Mouse (Mus musculus) limb, embryonic 14.5 days (tissue): ENCODE measurements around the gene Hoxd8. TPM values are rescaled to one million over a fixed set of nuclear protein-coding genes. Genes with fewer than 3 reads are reported as not detected.

Source experiments
- ATAC-seq: fragments of 200-750 bp; cut with Nextera tagmentation; 2 replicates; pipeline ENCODE4 v1.8.0; 2017; ENCODE audit warnings: low read depth, moderate number of reproducible peaks, moderate TSS enrichment; ENCODE audit not compliant: low FRiP score
- DNase-seq: peaks from one replicate; pipeline ENCODE4 v3.0.0-alpha.2; 2015; ENCODE audit warnings: low spot score
- H3K27ac ChIP-seq: fragments of 300-500 bp; sonication (generic); replicated peaks from 2 replicates; pipeline ENCODE4 v1.5.1; 2014; ENCODE audit warnings: low read depth, mild to moderate bottlenecking, low read length, moderate library complexity, mixed read lengths
- H3K27me3 ChIP-seq: fragments of 300-500 bp; sonication (generic); 2 replicates; pipeline ENCODE4 v1.6.1; 2014; ENCODE audit warnings: low read length, mixed read lengths; ENCODE audit not compliant: control insufficient read depth, insufficient read depth
- H3K36me3 ChIP-seq: fragments of 300-500 bp; sonication (generic); 2 replicates; pipeline ENCODE4 v1.6.1; 2014; ENCODE audit warnings: mild to moderate bottlenecking, low read length, moderate library complexity, mixed read lengths; ENCODE audit not compliant: control insufficient read depth, insufficient read depth
- H3K4me1 ChIP-seq: fragments of 300-500 bp; sonication (generic); 2 replicates; pipeline ENCODE4 v1.6.1; 2014; ENCODE audit warnings: antibody characterized with exemption, low read length, mixed read lengths; ENCODE audit not compliant: control insufficient read depth, insufficient read depth
- H3K4me2 ChIP-seq: fragments of 300-500 bp; sonication (generic); replicated peaks from 2 replicates; pipeline ENCODE4 v1.6.1; 2014; ENCODE audit warnings: low read depth, mild to moderate bottlenecking, low read length, moderate library complexity; ENCODE audit not compliant: severe bottlenecking
- H3K4me3 ChIP-seq: fragments of 300-500 bp; sonication (generic); replicated peaks from 2 replicates; pipeline ENCODE4 v1.5.1; 2014; ENCODE audit warnings: low read length
- H3K9ac ChIP-seq: fragments of 300-500 bp; sonication (generic); 2 replicates; pipeline ENCODE4 v1.6.1; 2014; ENCODE audit warnings: mild to moderate bottlenecking, low read depth, low read length, moderate library complexity; ENCODE audit not compliant: severe bottlenecking
- H3K9me3 ChIP-seq: fragments of 300-500 bp; sonication (generic); 2 replicates; pipeline ENCODE4 v1.6.1; 2016; ENCODE audit warnings: low read length; ENCODE audit not compliant: control insufficient read depth
- POLR2A ChIP-seq: fragments of 200-500 bp; IDR thresholded peaks from 2 replicates; pipeline ENCODE4 v1.8.0; 2012; ENCODE audit warnings: inconsistent platforms, mild to moderate bottlenecking, moderate library complexity, borderline replicate concordance; ENCODE audit not compliant: insufficient read depth, insufficient read length; ENCODE audit errors: extremely low read depth
- WGBS: fragments of 180-500 bp; shearing (Covaris S2); extraction: QIAGEN DNeasy Blood & Tissue Kit; methylation state at CpG from one replicate; pipeline ENCODE4 v1.1.7; 2014; 5-methylcytosine and 5-hydroxymethylcytosine counted together
- polyA plus RNA-seq, 2 experiments: library from polyadenylated mRNA; depleted of rRNA in 1 of 2; stranded (reverse) in 1 of 2; unstranded in 1 of 2; fragments of >200 nt; fragmentation: Nextera tagmentation in 1 of 2; extraction: Ambion mirVana in 1 of 2; gene quantifications; 2 replicates each; pipeline versions ENCODE4 v1.2.1 to v1.2.3; 2012 to 2014

The Hoxd8 gene
- polyA plus RNA-seq, 2 experiments, result 12.7 to 12.8 TPM

DNA sequence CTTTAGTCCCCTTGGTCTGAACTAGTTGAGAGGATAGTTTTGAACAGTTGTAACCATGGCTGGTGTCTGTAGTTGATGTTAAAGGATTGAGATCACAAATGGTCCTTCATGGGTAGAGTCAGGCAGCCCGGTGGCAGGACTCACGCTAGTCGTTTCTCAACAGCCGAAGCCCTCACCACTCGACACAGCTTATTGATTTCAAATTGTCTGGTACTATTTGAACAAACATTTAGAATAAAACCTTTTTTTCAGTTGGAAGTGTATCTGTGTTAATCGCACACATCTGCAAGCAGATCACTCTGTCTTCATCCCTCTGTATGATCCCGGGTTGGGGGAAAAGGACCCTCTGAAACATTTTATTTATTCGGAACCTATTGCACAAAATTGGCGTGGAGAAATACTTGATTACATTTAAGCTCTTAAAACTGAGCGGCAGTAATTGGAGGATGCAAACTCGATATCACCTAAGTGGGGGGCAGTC lies 43.3 kb downstream of the Hoxd8 start:
- H3K4me3 ChIP-seq, result no peak overlapping the region
- no peaks in the 10 kb centered on the region for H3K9me3 ChIP-seq
- ATAC-seq (no peak), DNase-seq (no peak)
- TF ChIP-seq POLR2A, result no peak
- no peak overlapping the region for H3K4me2 ChIP-seq
- no peak overlapping the region for H3K9ac ChIP-seq
- H3K4me1 ChIP-seq, result peaks cover 15% of the 10 kb centered on the region
- no peak overlapping the region for H3K27ac ChIP-seq
- WGBS, result 19% methylated on average over 11 of the region's 11 CpGs
- peaks cover 98% of the 10 kb centered on the region for H3K27me3 ChIP-seq
- H3K36me3 ChIP-seq, result no peaks in the 10 kb centered on the region

DNA sequence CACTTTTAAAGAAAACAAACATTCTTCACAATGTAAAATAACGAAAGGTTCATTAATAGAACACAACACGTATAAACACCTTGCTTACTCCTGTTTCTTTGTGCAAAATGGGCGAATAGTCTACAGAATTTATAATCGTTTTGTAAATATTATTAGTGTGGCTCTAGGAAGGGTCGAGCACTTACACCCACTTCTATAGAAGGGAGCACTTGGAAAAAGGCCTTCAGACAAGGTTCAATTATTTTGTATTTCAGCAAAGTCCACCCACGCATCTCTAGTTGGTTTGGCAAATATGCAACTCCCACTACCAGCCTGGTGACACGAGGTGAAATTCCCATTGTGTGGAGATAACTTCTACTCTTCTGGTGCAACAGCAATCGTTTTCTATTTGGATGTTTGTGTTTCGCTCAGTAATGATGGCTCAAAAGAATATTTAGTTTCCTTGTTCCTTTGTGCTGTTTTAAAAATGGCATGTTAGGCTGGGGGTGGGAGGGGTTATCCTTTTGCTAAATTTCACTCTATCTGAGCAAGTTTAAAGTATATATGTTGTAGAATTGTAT lies 44.1 kb downstream of the Hoxd8 start:
- no peak for DNase-seq
- H3K4me1 ChIP-seq, result peaks cover 19% of the 10 kb centered on the region
- 21% methylated on average over 9 of the region's 9 CpGs for WGBS
- no peaks in the 10 kb centered on the region for H3K36me3 ChIP-seq
- no peak overlapping the region for H3K4me3 ChIP-seq
- TF ChIP-seq POLR2A, result no peak
- no peak for ATAC-seq
- no peak overlapping the region for H3K27ac ChIP-seq
- peaks cover 99% of the 10 kb centered on the region for H3K27me3 ChIP-seq
- H3K9me3 ChIP-seq, result no peaks in the 10 kb centered on the region
- no peak overlapping the region for H3K4me2 ChIP-seq
- no peak overlapping the region for H3K9ac ChIP-seq

DNA sequence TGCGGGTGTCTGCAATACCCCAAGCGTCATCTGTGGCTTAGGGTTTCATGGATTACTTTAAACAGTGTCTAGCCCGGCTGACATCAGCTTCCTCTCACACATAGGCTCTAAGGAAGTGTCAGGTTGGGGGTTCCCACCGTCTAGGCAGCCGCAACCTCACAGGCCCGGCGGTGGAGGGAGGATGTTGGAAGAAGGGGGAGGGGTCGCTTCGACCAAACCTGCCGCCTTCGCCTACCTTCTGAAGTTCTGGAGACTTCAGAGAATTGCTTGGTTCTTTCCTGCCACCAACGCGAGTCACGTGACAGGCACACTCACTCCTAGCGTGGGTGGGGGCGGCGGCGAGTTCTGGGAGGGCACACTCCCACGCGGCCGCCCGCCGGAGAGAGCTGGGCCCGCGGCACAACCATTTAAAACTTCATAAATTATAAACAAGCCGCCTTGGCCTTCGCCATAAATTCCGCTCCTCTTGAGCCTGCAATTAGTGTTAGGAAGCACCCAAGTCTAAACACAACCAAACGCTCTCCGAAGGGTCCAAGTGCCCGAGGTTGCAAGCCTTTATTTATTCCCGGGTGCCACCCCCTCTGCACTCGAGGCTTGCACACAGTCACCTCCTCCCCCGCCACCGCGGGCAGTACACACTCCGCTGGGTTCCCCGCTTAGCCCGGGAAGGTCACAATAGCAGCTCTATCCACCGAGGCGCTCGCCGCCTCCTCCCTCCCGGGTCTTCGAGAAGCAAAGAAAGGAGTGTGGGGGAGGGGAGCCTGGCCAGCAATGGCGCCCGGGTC lies 45.1 kb downstream of the Hoxd8 start:
- Histone ChIP-seq H3K27me3 (peaks cover 98% of the 10 kb centered on the region), H3K4me3 (peak overlapping the region; percentile 31), H3K4me2 (peak overlapping the region; percentile 52), H3K9ac (no peak overlapping the region), H3K9me3 (no peaks in the 10 kb centered on the region), H3K4me1 (peaks cover 19% of the 10 kb centered on the region), H3K27ac (no peak overlapping the region), H3K36me3 (no peaks in the 10 kb centered on the region)
- under 1% methylated on average over 44 of the region's 47 CpGs for WGBS
- no peak for TF ChIP-seq POLR2A
- no peak for DNase-seq
- ATAC-seq, result peak; percentile 16; the same call in 1 of the 2 replicates

DNA sequence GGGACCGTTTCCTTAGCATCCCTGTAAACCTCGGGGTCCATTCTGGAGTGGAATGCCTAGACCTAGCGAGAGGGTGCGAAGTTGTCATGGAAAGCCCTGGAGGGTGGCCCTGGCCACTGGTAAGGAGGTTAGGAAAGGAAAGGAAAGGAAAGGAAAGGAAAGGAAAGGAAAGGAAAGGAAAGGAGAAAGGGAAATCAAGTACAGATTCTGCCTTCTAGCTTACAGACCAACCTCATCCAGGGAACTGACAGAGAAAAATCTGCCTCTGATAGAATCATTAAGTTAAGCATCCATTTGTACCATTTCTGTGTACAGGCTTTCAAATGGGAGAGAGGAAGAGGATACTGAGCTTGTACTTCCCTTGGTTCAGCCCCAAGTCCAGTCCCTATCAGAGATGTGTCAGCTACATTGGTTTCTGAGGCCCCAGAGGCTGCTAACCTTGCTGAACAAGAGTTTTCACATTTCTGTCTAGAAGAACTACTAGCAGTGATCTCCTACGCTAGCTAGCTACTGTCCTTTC lies 46.4 kb downstream of the Hoxd8 start:
- H3K4me1 ChIP-seq, result peaks cover 19% of the 10 kb centered on the region
- WGBS, result 40% methylated on average over 5 of the region's 5 CpGs
- no peaks in the 10 kb centered on the region for H3K36me3 ChIP-seq
- no peak overlapping the region for H3K4me2 ChIP-seq
- DNase-seq, result no peak
- no peak overlapping the region for H3K9ac ChIP-seq
- peaks cover 92% of the 10 kb centered on the region for H3K27me3 ChIP-seq
- no peak for ATAC-seq
- no peak for TF ChIP-seq POLR2A
- no peaks in the 10 kb centered on the region for H3K9me3 ChIP-seq
- no peak overlapping the region for H3K27ac ChIP-seq
- no peak overlapping the region for H3K4me3 ChIP-seq

DNA sequence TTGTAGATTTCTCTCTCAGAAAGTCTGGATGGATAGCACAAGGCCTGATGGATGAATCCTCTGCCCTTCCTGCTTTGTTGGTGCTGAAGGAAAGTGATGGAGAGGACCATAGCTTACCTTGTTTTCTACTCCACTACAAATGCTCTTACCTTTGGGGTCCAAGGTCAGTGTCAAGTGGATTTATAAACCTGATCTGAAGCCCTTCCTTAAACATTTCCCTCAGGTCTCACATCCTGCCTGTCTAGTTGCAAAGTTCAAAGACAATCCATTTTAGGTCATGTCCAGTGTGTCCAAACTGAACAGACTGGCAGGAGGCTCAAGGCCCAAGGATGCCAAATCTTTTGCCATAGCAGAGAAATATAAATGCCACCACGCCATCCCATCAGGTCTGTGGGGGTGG lies 47.4 kb downstream of the Hoxd8 start:
- no peak for TF ChIP-seq POLR2A
- H3K4me1 ChIP-seq, result peaks cover 15% of the 10 kb centered on the region
- H3K27me3 ChIP-seq, result peaks cover 81% of the 10 kb centered on the region
- no peak overlapping the region for H3K9ac ChIP-seq
- DNase-seq (no peak), ATAC-seq (no peak)
- H3K4me2 ChIP-seq, result no peak overlapping the region
- WGBS, result 78% methylated on average over 1 of the region's 1 CpGs
- no peak overlapping the region for H3K4me3 ChIP-seq
- H3K36me3 ChIP-seq, result no peaks in the 10 kb centered on the region
- no peaks in the 10 kb centered on the region for H3K9me3 ChIP-seq
- H3K27ac ChIP-seq, result no peak overlapping the region
